Mouse (Mus musculus) CD4-positive, CD25-positive, alpha-beta regulatory T cell, adult 4 months (primary cell): ENCODE data around the gene Mapk6. TPM values are rescaled to one million over a fixed set of nuclear protein-coding genes. Genes with fewer than 3 reads are reported as not detected.

ENCODE experiments used
- ATAC-seq: one replicate; pipeline ENCODE4 v1.8.0; 2017
- polyA plus RNA-seq, 2 experiments: library from polyadenylated mRNA; unstranded; fragments of 100-300 nt; shearing (Covaris generic); gene quantifications; one replicate each; pipeline ENCODE4 v1.2.1; 2017

Gene Mapk6
- polyA plus RNA-seq, 2 experiments from 2014 or later = 31.1 to 45.6 TPM

DNA sequence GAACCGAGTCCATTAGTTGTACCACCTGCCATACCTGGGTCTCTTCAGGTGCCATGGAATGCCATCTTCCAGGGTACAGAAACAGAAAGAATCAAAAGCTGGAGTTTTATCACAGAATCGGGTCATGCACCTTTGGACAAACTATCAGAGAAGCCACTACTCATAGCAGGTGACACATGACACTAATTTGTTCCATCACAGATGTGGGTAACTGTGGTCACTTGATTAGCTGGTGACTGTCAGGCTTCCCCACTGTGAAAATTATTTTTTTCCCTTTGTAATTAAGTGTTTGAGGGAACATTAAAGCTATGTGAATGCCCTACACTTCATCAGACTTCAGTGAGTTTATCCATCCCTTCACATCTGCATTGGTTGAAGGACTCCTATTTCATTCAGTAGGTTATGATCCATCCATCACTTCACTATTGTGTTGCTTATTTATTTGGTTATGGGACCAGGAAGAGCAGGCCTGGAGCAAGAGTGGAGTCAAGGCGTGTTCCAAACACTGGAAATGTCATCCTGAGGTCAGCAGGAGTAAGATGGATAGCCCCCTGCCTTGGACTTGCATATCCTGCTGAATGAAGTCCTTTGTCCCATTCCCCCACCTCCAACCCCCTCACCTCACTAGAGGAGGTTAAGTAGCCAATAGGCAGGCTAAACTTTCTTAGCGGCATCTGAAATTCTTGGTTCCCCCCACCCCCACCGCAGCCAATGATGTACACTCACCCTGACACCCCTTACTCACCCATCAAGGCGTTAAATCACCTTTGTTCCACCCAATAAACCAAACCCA is 14.7 kb upstream of the Mapk6 start:
- peak; percentile 39 for ATAC-seq

DNA sequence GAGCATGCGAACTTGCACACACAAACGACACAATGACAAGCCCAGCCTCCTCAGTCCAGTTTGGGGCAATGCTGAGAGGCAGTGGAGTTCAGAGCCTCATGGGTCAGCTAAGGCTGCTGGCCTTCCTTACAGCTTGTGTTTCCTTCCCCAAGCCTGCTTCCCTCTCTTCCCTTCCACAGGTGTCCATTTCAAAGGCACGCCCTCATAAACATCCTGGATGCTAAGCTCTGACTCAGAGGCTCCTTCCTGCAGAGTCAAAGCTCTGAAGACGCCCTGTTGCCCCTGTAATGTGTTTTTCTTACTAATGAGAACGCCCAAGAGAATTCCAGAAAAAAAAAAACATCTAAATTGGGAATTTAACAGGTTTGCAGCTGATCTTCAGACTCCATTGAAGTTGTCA is 13.9 kb upstream of the Mapk6 start:
- ATAC-seq = no peak

DNA sequence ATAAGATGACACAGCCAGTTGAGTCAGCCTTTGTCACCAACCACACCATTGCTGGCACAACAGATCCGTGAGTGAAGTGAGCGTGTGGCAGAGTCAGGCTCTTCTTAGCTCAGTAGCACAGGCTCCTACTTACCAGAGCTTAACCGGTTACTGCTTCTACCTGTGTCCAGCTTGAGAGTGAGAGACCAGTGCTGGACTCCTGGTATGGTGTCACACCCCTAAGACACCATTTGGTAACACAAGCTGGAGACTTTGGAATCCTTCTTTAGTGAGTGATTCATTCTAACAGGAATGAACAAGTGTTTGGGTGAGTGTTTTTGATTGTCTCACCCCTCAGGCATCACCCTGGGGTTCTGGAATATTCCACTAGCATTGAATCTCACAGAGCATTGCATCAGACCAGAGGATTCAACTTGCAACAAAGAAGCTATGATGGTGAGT is 12.5 kb upstream of the Mapk6 start:
- ATAC-seq = no peak

DNA sequence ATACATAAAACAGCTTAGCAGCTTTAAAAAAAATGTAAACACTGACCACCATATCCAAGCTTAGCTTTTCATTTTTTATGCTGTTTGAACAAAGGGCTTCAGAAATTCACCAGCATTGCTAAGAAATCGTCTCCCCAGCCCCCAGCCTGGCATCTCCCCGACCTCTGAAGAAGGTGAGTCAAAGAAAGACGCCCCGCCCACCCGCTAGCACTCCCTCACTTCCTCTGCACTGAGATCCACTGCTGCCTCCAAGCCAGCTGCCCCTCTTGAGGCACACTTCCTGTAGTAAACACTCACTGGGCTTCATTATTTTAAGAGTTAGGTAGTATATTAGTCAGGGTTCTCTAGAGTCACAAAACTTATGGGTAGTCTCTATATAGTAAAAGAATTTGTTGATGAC is 4.4 kb upstream of the Mapk6 start:
- peak; percentile 66 for ATAC-seq

DNA sequence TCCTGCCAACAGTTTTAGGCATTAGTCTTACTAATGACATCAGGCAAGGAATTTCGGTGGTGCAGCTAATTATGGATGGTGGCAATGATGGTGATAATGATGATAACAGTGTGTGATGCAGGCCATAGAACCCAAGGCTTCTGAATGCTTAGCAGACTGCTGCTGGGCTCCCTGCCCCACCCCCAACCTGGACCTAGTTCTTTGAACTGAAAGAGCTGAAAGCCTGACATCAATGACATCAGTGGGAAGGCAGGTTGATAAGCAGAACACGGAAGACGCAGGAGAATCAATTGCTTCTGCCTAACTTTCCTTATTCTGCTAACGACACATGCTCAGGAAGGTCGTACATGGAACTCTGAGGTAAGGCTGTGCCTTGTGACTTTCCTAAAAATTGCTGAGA is 3.4 kb upstream of the Mapk6 start:
- ATAC-seq = no peak

DNA sequence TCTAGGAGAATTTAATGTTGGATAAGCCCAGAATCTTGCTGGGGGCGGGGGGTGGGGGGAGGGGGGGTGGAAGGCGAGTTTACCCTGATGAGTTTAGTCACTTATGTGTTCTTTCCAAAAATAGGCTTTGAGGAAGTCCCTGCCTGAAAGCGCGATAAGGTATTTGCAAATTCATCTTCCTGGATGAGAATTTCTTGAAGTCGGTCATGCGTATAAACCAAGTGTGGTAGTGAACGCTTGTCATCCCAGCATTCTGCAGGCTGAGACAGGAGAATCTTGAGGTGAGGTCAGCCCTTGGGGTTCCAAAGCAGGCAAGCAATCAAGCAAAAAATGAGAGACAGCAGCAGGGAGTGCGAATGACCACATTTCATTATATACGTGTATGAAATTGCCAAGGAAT is 1.8 kb upstream of the Mapk6 start:
- ATAC-seq = no peak

DNA sequence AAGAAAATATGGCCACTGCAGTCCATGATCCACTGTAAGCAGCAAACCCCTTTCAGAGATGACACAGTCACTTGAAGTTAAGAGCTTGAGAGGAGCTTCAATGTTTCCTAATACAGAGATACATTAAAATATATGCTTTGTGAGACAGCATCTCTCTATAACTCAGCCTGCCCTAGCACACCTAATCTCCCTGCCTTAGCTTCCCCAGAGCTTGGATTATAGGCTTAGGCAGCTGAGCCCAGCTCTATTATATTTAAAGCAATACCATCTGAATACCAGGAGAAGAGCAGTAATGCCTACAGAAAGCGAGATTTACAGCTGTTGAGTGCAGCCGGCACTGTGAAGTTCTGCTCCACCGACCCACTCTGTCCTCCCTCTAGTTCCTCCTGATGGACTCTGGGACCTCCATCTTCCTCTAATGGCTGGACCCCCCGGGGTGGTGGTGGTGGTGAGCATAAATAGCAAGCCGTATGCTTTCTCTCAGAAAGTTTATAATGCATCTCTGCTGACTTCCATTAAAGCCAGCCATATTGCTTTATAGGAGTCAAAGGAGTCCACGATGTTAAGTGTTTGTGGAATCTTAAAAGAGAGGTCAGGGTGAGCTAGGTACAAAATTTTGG is 1.2 kb upstream of the Mapk6 start:
- no peak for ATAC-seq

DNA sequence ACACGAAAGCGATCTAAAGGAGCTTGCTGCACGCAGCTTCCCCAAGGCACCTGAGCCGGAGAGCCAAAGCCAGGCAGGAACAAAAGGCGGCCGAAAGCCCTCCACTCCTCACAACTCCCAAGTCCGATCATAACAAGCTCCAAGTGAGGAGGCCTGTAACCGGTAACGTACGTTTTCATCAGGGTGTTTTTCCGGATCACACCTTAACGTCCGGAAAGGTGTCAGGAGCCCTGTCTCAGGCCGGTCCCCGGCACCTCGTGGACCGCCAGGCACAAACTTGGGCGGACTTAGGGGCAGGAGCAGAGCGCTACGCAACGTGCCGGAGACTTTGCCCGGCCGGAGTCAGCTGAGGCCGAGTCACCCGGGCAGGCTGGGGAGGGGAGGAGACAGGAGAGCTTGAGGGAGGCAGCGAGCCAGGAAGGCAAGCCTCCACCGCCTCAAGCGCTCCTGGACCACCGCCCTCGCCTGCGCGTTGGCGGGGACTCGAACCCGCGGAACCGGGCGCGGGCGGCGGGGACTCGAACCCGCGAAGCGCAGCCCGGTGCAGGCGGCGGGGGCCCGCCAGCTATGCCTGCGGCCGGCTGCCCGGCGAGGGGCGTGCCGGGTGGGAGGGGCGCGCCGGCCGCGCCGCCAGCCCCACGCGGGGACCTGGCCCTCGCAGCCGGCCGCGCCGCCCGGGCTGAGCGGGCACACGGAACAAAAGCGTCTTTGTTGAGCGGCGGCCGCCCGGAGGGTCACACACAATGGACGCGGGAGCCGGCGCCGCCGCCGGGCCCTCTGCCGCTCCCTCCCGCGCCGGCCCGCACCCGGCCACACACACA is 564 bp downstream of the Mapk6 start:
- peak; percentile 11 for ATAC-seq

DNA sequence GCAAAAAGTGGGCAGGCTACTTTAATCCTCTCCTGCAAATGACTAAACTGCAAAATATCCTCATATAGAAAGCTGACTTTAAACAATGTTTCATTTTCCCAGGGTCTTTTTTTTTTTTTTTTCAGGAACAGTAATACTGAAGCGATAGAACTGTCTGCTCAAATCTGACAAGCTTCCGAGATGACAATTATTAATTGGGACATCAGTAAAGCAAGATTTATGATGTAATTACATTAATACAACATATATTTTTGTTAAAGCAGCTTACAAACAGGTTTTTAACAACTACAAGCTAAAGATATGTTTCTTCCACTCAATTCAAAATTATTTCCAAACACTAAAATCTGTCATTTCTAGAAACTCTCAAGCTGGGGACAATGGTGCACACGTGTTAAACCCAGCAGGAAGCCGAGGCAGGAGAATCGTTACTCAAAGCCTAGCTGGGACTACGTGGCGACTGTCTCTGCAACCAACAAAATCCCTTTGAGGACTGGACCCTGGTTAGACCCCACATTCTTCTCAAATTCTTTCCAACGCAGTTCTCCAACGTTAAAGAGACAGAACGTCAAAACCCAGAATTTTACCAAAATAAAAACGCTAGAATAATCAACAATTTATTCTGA is 1.5 kb downstream of the Mapk6 start:
- ATAC-seq = no peak

DNA sequence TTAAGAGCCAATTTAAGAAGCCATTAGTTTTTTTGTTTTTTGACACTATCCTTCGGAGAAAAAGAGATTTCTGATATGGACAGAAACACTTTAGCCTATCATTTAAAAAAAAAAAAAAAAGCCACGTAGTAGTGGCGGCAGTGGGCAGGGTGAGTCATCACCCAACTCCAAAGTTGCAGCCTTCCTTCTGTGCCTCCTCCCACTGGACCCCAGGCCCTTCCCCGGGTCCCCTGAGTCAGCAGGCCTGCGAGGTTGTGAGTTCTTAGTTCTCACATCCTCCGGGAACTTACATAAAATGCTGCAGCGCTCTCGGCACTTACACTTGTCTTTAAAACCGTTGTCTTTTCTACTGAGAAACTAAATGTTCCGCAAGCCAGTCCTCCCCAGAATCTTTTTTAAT is 2.0 kb downstream of the Mapk6 start:
- peak; percentile 5 for ATAC-seq

DNA sequence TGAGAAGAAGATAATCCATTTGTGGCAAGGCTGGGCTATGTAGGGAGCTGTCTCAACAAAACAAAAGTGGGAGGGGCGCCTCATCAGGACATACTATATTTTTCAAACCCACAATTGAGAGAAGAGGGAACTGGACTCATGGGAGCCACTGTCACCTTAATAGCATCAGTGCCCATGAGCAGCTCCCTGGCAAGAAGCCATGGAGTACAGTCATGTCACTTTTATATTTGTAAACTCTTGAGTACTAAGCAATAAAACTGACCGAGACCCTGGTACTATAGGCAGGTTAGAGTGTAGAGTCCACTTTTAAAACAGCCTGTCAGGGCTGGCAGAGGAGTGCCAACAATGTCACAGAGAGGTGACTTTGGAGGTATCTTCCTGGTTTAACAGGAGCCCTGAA is 3.7 kb downstream of the Mapk6 start:
- no peak for ATAC-seq

DNA sequence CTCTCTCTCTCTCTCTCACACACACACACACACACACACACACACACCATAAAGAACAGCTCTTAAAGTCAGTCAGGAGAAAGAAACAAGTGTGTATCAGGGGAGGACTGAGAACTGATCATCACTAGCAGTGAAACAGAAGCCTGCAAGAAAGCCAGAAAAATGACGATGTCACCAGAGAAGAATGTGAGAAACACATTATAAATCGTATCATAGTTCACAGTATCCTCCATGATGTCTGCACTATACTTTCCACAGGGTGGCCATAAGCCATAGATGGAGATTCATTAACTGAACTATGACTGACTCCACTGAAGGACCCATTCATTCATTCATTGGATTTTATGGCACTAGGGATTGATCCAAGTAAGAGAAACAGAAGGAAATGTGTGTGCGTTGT is 6.3 kb downstream of the Mapk6 start:
- ATAC-seq = no peak

DNA sequence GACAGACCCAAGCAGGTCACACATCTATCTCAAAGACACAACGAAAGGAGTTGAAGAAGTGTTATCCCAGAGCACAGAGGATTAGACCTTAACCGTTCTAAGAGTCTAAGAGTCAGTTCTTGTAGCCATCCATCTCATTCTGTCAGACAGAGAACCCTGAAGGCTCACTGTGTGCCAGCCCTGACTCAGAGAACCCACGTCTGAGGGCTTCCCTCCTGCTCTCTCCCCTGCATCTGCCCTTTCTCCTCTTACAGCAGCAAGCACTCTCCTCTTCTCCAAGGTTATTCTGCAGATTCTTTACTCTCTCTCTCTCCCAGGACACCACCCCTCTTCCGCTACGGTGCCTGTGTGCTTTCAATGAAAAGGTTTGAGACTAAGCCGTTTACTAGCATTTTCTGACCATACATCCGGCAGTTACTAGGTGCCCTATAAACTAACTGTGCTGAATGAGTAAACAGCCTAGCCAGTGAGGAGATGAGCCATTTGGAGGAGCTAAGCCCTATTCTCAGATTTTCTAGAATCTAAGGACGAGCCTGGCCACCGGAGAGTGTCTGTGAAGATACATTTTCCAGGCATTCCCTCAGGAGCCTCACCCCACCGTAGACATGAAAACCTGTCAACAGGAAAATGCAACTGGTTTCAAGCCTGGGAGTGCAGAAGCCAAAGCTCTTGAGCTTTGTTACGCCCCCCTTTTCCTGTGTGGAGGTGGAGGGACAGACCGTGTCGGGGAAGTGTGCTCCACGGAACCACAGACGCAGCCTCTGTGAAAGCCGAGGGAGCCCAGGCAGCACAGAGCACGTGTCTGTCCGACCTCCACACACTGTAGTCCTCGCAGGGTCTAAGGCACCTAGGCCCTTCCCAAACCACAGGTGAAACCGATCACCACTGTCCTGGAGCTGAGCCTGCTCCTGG is 8.0 kb downstream of the Mapk6 start:
- peak; percentile 84 for ATAC-seq

DNA sequence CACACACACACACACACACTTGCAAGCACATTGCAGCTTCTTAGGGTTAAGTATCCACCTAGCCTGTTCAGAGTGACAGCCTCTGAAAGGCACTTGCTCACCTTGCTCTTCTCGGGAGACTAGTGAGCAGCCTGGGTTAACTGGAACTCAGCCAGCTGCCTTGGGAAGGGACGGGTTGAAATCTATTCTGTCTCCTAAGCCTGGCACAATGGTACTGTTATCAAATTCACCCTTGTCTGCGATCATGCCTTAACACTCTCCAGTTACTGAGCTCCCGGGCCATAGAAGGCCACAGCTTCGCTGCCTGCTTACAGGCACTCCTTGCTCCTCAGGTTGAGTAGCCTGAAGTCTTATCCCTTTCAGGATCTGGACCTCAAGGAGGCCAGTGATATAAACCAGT is 9.2 kb downstream of the Mapk6 start:
- no peak for ATAC-seq

DNA sequence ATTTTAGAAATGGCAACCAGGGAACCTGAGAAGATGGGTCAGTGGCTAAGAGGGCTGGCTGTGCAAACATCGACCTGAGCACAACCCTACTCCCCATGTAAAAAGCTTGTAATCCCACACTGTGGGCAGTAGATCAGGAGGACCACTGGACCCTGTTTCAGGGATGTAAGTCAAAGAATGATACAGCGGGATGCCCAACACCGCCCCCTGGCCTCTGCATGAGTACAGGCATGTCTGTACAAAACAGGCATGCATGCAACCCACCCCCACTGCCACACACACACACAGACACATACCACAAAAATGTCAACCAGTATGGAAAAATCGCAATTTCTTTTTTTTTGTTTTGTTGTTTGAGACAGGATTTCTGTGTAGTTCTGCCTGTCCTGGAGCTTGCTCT is 10.7 kb downstream of the Mapk6 start:
- no peak for ATAC-seq

DNA sequence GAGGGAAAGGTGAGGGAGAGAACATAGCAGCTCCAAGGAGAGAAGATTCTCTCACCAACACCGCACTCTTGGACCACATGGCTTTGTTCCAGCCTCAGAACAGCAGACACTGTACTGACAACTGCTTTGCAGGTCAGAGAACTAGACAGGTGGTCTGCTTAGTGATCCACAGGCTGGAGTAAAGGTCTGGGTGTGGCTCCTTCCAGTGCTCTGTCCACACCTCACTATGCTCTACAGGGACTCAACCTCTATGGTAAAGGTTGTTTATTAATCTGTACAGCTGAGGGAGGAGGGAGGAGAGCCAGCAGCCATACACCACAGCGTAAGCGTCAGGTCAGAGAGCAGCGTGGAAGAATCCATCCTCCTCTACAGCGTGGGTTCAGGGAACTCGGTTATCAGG is 13.8 kb downstream of the Mapk6 start:
- ATAC-seq = no peak

DNA sequence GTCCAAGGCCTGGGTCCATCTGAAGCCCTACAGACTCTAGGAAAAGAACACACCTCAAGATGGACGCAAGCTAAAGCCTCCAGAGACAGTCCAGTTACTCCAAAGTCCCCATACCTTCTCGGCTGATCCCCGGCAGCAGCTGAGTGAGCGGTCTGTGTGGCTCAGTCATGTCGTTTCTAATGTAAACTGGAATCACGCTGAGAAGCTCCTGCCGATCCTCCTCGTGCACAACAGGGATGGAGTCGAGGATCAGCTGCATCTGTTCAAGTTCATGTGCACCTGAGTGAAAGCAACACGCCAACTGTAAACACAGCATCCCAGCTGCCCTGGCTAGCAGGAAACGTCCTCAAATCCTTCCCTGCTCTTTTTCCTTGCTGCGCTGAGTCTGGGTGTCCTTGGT is 16.6 kb downstream of the Mapk6 start:
- ATAC-seq = no peak

DNA sequence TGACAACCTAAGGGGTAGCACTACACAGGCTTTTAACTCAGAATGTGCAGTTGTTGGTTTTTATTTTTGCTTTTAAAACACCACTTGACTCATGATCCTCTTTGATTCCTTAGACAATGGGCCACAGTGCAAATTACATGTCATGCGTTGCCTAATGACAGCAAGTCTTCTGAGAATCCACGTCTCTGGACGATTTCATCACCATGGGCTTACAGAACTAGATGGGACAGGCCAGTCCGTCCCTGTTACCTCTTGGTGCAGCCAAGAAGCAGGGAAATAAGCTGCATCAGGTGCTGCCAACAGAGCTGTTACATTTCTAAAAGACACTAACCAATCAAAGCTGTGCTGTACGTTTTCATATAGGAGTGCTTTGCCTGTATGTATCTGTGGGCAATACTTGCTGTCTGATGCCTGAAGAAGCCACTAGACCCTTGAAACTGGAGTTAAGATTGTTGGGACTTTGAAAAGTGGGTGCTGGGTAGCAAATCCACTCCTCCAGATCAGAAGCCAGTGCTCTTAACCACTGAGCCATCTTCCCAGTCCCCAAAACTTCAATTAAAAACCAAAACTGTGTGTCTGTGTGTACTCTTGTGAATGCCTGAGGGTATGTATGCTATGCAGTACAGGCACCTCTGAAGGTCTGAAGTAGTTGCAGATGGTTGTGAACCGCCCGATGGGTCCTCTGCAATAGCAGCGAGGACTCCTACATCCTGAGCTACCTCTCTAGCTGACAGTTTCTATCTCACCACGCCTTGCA is 24.4 kb downstream of the Mapk6 start:
- no peak for ATAC-seq

DNA sequence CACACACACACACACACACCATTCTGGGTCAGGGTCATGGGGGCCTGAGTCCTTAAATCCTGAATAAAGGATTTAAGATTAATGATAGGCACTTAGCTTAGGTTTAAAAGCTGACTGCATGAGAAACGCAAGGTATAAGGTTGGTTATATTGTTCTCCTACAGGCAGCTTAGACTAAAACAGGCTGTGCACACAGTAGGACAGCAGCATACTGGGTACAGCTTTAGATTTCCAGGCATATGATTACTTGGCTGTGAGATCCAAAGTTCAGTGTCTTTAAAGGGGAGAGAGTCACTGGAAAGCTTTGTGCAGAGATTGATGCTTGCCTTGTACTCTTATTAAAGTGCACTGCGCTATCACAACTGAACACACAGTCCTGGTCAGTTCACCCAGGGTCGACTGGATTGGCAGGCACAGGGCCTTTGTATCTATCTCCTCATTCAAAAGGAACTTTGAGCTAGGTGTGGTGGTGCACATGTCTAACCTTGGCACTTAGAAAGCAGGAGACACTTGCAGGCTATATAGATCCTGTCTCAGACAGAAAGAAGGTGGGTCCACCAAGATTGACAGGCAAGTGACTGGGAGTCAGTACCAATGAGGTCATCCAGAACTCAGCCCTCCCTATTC is 25.4 kb downstream of the Mapk6 start:
- ATAC-seq = no peak

DNA sequence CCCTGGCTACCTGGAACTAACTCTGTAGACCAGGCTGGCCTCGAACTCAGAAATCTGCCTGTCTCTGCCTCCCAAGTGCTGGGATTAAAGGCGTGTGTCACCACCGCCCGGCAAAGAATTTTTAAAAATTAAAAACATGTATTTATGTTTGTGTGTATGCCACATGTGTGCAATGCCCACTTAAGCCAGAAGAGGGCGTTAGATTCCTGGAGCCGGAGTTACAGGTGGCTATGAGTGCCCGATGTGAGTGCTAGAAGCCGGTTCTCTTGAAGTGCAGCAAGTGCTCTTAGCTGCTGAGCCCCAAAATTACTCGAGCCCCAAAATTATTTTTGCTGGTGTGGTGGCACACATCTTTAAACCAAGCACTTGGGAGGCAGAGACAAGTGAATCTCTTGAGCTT is 26.0 kb downstream of the Mapk6 start:
- no peak for ATAC-seq

DNA sequence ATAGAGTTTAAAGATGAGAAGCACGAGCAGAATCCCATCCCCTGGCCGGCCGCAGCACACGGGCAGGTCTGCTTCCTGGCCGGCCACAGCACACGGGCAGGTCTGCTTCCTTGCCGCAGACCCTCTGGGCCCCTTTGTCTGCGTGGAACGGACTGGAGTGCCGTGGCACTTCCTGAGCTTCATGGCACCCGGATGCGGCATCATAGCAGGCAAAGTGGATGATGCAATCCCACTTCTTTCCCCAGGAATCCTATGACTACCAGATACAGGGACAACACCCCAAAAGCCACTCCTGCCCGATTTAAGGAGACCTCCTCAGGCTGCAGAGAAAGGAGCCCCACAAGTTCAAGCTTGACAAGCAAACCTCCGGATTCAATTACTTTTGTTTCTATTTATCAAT is 27.0 kb downstream of the Mapk6 start:
- no peak for ATAC-seq
